Mouse (Mus musculus) right cerebral cortex, postnatal 25 days (tissue): Measurements from ENCODE around the gene Gm6482.
"Not testable (repeated sequence)": the region's sequence is repeated elsewhere in the genome, so short reads cannot be mapped to it uniquely, and the experiment has no call there.

Experiments
- DNase-seq: peaks from one replicate; pipeline ENCODE4 v3.0.0; 2022

Gm6482 gene

DNA sequence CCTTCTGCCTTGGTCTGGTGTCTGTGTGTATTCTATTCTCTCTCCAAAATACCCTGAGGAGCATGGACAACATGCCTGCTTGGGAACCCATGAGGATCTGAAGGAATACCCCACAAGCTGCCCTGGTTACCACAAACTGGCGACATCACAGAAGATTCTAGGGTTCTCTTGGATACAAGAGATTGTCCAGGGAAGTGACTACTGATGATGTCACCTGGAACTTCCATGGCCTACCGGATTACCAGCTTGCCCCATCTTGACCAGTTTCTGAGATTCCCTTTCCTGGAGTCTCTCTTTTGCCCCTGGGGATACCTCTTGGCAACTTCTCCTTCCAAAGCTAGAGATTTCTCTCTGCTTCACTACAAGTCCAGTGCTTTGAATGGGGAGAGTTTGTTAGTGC lies at the start of gene Gm6482:
Gene Gm6482, minus strand, starts transcription at position 101 of the 400 bp plus-strand sequence.
- DNase-seq = not testable (repeated sequence)

- not testable (repeated sequence) for DNase-seq
Observed at GRCm38 (mm10) chr14:41453418-41453817, 45.3 kb upstream of the Gm6482 start, which contains the start of gene Gm7954. TSS of gene Gm7954 (minus strand) at chr14:41453518.

DNA sequence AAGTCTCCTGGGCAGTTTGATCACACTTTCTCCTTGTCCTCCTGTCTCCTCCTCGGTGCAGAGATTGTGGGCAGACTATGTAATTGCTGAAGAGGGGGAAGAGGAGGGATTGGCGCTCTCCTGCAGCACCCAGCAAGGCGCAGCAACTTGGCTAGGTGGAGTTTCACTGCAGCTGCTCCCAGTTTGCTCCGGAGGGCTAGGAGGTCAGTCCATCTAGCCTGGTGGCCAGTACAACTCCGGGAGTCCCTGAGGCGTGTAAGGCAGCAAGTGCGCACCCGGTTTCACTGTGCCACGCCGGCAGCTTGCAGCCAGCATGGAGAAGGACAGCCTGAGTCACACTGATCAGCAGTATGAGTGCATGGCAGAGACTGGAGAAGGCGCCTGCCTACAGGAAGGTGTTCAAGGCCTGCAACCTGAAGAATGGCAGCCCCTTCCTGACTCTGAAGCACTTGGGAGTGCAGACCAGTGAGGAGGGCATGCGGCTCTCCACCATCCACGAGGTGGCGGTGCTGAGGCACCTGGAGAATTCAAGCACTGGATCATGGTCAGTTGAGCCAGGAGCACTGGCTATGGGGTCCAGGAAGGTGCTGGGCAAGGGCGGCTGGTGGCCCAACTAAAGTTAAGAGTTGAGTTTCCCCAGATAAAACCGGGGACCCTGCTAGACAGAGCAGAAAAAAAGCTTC lies 17.5 kb upstream of the Gm6482 start:
- DNase-seq = not testable (repeated sequence)

GRCm38 (mm10) chr14:41424694-41425093 lies 16.6 kb upstream of the Gm6482 start:
- not testable (repeated sequence) for DNase-seq

DNA sequence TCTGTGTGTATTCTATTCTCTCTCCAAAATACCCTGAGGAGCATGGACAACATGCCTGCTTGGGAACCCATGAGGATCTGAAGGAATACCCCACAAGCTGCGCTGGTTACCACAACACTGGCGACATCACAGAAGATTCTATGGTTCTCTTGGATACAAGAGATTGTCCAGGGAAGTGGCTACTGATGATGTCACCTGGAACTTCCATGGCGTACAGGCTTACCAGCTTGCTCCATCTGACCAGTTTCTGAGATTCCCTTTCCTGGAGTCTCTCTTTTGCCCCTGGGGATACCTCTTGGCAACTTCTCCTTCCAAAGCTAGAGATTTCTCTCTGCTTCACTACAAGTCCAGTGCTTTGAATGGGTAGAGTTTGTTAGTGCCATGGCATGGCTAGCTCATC lies 21.8 kb downstream of the Gm6482 start, which contains the start of gene Gm7945:
Gene Gm7945, minus strand, starts transcription at position 101 of the 400 bp plus-strand sequence.
- not testable (repeated sequence) for DNase-seq
